Mouse (Mus musculus): ENCODE data around the gene Ifrd1. TPM values are rescaled to one million over a fixed set of nuclear protein-coding genes. Genes with fewer than 3 reads are reported as not detected.

The Ifrd1 gene
- total RNA-seq, 2 experiments from 2014 or later = 99.2 to 119 TPM

Other genes with a start within 250 kb of the Ifrd1 start
- 58.7 and 90.2 TPM in 2 replicates for gene Arl4a, start 210.5 kb downstream of the Ifrd1 start, total RNA-seq (2014; fragmentation: Nextera tagmentation)
- gene Arl4a, start 210.5 kb downstream of the Ifrd1 start, total RNA-seq (2017) = 54.9 and 57.5 TPM in 2 replicates
- gene Scin, start 114.3 kb downstream of the Ifrd1 start, total RNA-seq (2014; fragmentation: Nextera tagmentation) = 12.1 and 12.7 TPM in 2 replicates
- gene Scin, start 114.3 kb downstream of the Ifrd1 start, total RNA-seq (2017) = 31.9 and 62.5 TPM in 2 replicates
- gene Lsmem1, start 49.0 kb downstream of the Ifrd1 start, total RNA-seq (2014; fragmentation: Nextera tagmentation) = not detected in 2 replicates
- gene Lsmem1, start 49.0 kb downstream of the Ifrd1 start, total RNA-seq (2017) = 1.4 TPM in 1 of 2 replicates, not detected in the other
- 16.7 and 17.5 TPM in 2 replicates for gene Zfp277, start 197.4 kb upstream of the Ifrd1 start, total RNA-seq (2014; fragmentation: Nextera tagmentation)
- gene Zfp277, start 197.4 kb upstream of the Ifrd1 start, total RNA-seq (2017) = 25.5 and 34.8 TPM in 2 replicates
- 0.15 TPM in 1 of 2 replicates, not detected in the other for gene Dock4, start 197.4 kb upstream of the Ifrd1 start, total RNA-seq (2014; fragmentation: Nextera tagmentation)
- gene Dock4, start 197.4 kb upstream of the Ifrd1 start, total RNA-seq (2017) = 0.38 TPM in 1 of 2 replicates, not detected in the other